Mouse (Mus musculus): Measurements from ENCODE around the gene Dlg3.

DNA sequence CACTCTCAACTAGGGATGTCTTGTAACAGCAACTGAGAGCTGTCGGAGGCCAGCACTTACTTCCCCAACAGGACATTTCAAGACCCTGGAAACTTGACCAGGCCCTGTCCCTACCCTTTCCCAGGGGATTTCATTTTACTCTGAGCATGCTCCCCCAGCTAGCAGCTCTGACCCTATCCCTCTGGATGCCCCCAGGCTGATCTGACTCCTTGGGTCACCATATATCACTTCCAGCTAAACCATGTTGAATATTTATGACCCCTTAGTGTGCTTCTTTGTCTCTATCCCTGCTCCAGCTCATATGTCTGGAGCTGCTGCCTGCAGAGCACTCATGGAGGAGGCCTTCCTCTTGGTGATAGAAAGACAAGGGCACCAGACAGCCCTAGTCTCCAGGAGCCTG, 53.6 kb downstream of the Dlg3 start:
- TF ChIP-seq CTCF (IDR thresholded peaks at IDR 0.05; ENCODE audit: control insufficient read depth, insufficient read depth, insufficient replicate concordance, low read depth, low read length) (no peak), POLR2A (IDR thresholded peaks at IDR 0.05; ENCODE audit: control insufficient read depth, low read depth, low read length) (no peak)

Measured in testis, adult 2 months (tissue).